Mouse (Mus musculus) spleen, adult 2 months (tissue): ENCODE results near the gene Smg5. TPM values are rescaled to one million over a fixed set of nuclear protein-coding genes. Genes with fewer than 3 reads are reported as not detected.
A peak's percentile ranks its signal among the peaks of the same experiment; 100 is the strongest.
"Not testable (repeated sequence)": the region's sequence is repeated elsewhere in the genome, so short reads cannot be mapped to it uniquely, and the experiment has no call there.

ENCODE experiments used
- DNase-seq, 2 experiments: peaks; one replicate each; pipeline versions ENCODE4 v3.0.0 to v3.0.0-alpha.2; 2012 to 2021; ENCODE audit warnings: low spot score in 2 of 2, low read depth in 1 of 2
- H3K27ac ChIP-seq: fragments of 200-500 bp; 2 replicates; pipeline ENCODE4 v1.5.1; 2012; ENCODE audit warnings: low read length, inconsistent platforms; ENCODE audit not compliant: insufficient read depth
- H3K27me3 ChIP-seq: fragments of 200-500 bp; 2 replicates; pipeline ENCODE4 v1.6.1; 2012; ENCODE audit warnings: mild to moderate bottlenecking, moderate library complexity, low read length, inconsistent platforms; ENCODE audit not compliant: control insufficient read depth, insufficient read depth
- H3K36me3 ChIP-seq: fragments of 200-500 bp; 2 replicates; pipeline ENCODE4 v1.6.1; 2012; ENCODE audit warnings: mild to moderate bottlenecking, low read length, inconsistent platforms; ENCODE audit not compliant: control insufficient read depth, insufficient read depth
- H3K4me1 ChIP-seq: fragments of 200-500 bp; 2 replicates; pipeline ENCODE4 v1.6.1; 2011; ENCODE audit warnings: inconsistent platforms; ENCODE audit not compliant: control insufficient read depth, insufficient read depth, insufficient read length
- H3K4me3 ChIP-seq: fragments of 200-500 bp; 2 replicates; pipeline ENCODE4 v1.5.1; 2011; ENCODE audit warnings: mild to moderate bottlenecking, inconsistent platforms; ENCODE audit not compliant: insufficient read depth, insufficient read length; ENCODE audit errors: extremely low read depth
- CTCF ChIP-seq: fragments of 200-500 bp; IDR thresholded peaks from 2 replicates; pipeline ENCODE4 v1.5.1; 2011; ENCODE audit warnings: mild to moderate bottlenecking, inconsistent platforms; ENCODE audit not compliant: insufficient read depth, insufficient read length, insufficient replicate concordance; ENCODE audit errors: extremely low read depth
- POLR2A ChIP-seq: fragments of 200-500 bp; IDR thresholded peaks from 2 replicates; pipeline ENCODE4 v1.6.1; 2011; ENCODE audit warnings: low read depth, low read length, inconsistent platforms
- WGBS: fragments of 180-500 bp; shearing (Covaris S2); methylation state at CpG from one replicate; pipeline ENCODE4 v1.1.7; 2018; 5-methylcytosine and 5-hydroxymethylcytosine counted together
- polyA plus RNA-seq: library from polyadenylated mRNA; depleted of rRNA; stranded (reverse); fragments of >200 nt; gene quantifications from 2 replicates; pipeline ENCODE4 v1.2.3, GENCODE M21; 2012; rRNA removed

Gene Smg5
- polyA plus RNA-seq = 64.6 and 70.3 TPM in 2 replicates

DNA sequence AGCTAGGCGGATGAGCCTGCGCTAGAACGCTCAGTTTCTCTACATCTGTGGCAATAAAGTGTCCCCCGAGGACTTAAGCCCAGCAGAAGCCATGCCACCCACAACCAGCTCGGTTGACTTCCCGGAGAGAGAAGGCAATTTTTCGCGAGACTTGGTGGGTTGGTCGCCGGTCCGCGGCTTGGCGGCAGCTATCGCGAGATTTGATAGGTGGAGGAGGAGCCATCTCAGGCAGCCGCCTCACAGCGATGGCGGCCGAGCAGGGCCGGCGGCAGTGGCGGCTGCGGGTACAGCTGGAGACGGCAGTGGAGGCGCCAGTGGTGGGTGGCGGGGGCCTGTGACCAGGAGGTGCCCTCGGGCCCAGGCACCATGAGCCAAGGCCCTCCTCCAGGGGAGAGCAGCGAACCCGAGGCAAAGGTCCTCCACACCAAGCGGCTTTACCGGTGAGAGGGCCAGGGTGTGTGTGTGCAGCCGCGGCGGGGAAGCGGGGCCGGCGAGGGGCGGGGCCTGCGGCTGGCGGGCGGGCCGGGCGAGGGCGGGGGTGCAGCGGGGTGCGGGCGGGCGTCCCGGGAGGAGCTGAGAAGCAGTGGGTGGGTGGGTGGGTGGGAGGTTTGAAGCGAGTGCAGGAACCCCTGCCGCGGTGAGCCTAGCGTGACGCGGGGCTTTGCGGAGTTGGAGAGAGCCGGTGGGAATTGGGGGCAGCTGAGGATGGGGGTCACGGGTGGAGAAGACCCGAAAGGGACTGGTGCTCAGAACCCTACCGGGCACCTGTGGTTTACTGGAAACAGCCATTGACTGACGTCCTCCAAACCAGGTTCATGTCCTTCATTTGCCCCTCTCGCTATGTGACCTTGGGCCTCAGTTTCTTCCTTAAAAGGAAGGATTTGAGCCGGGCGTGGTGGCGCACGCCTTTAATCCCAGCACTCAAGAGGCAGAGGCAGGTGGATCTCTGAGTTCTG, at the start of gene Smg5, which contains the start of gene Tmem79:
Gene Smg5 (plus strand): TSS at position 203 of the 956 bp plus-strand sequence.
Gene Tmem79 (minus strand): TSS at position 91 of the 956 bp plus-strand sequence.
- Histone ChIP-seq H3K4me1 (peaks cover 6% of the 10 kb centered on the region; the same call in 1 of the 2 replicates), H3K27ac (peak within 1 kb of the TSS; percentile 95), H3K27me3 (no peaks in the 10 kb centered on the region), H3K4me3 (peak within 1 kb of the TSS; percentile 95), H3K36me3 (no peaks in the 10 kb centered on the region)
- DNase-seq = peak; percentile 92 to 96
- TF ChIP-seq POLR2A (peak; percentile 90), CTCF (no peak)
- WGBS = 1% methylated on average over 61 of the region's 66 CpGs

DNA sequence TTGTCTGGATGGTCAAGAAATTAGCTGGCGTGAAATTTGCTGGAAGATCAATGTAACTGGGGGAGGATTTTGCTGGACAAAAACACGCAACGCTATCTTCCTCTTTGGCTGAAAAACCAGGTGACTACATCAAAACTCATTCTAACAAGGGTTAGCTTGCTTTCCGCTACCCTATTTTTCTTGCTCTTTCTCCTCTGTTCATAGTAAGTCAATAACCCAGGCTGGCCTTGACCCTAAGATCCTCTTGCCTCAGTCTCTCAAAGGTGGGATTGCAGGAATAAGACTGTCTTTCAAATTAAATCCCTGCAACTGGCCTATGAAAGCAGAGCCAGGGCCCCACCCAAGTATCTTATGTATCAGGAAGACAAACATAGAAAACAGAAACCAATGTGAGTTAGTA, 49.0 kb upstream of the Smg5 start, which contains the start of gene Gm38392:
Gene Gm38392 (minus strand): TSS at position 101 of the 400 bp plus-strand sequence.
- no peaks in the 10 kb centered on the region; the same call in 1 of the 2 replicates for H3K36me3 ChIP-seq
- no peak for DNase-seq
- H3K27ac ChIP-seq = no peak within 1 kb of the TSS
- WGBS = 98% methylated on average over 4 of the region's 4 CpGs
- no peaks in the 10 kb centered on the region for H3K27me3 ChIP-seq
- H3K4me3 ChIP-seq = no peak within 1 kb of the TSS
- H3K4me1 ChIP-seq = no peaks in the 10 kb centered on the region
- TF ChIP-seq POLR2A (no peak), CTCF (no peak)

DNA sequence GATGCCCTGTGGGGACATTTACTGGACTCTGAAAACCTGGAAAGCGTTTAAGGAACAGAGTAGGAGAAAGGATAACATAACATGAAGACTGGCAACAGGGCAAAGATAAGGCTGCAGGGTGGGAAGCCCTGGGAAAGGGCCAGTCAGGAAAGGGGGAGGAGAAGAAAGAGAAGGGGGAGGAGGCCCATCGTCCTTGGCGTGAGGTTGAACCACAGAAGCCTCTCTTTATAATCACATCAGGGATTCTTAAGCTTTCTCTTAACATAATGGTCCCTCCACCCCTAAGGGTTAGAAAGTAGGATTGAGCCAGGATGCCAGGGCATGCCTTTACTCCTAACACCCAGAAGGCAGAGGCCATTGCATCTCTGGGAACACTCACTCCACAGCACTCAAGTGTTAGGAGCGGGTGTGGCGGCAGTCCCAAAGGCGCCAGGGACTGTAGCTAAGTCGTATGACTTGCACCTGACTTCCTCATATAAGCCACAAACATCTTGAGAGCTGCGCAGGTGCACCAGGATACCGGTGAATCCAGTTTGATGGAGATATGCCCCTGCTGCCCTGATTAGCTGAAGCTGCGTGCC, 47.8 kb upstream of the Smg5 start:
- not testable (repeated sequence) for H3K27ac ChIP-seq, DNase-seq, H3K4me1 ChIP-seq, H3K27me3 ChIP-seq, H3K4me3 ChIP-seq, H3K36me3 ChIP-seq
- 81% methylated on average over 8 of the region's 10 CpGs for WGBS

DNA sequence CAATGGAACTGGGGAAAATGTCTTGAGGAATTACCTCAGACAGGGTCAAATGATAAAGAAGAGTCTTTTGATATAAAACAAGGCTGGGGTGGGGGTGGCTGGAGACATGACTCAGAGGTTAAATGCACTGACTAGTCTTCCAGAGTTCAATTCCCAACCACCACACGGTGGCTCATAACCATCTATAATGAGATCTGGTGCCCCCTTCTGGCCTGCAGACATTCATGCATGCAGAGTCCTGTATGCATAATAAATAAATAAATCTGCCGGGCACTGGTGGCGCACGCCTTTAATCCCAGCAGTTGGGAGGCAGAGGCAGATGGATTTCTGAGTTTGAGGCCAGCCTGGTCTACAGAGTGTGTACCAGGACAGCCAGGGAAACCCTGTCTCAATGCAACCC, 44.1 kb upstream of the Smg5 start:
- no peak for TF ChIP-seq CTCF
- no peak for TF ChIP-seq POLR2A
- Histone ChIP-seq H3K27ac (no peak overlapping the region), H3K4me3 (no peak overlapping the region), H3K36me3 (no peaks in the 10 kb centered on the region; the same call in 1 of the 2 replicates), H3K27me3 (no peaks in the 10 kb centered on the region), H3K4me1 (no peaks in the 10 kb centered on the region)
- 54% methylated on average over 4 of the region's 4 CpGs for WGBS
- DNase-seq = peak; percentile 11 to 12

DNA sequence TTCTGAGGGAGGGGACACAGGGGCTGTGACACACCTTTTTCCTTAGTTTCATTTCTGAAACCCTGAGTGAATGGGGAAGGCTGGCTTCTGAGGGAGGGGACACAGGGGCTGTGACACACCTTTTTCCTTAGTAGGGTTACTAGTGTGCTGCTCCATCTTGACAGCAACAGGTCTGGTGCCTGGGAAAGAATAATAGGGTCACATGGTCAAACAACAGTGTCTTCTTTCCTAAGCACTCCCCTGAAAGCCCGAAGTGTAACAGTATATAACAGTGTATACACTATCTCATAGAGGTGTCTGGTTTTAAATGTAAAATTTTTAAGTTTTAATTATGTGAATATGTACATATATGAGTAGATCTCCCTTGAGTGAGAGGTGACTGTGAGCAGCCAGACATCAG, 40.8 kb upstream of the Smg5 start:
- not testable (repeated sequence) for H3K4me1 ChIP-seq, H3K36me3 ChIP-seq, H3K27me3 ChIP-seq, H3K4me3 ChIP-seq, H3K27ac ChIP-seq, DNase-seq
- WGBS = 47% methylated on average over 1 of the region's 1 CpGs

DNA sequence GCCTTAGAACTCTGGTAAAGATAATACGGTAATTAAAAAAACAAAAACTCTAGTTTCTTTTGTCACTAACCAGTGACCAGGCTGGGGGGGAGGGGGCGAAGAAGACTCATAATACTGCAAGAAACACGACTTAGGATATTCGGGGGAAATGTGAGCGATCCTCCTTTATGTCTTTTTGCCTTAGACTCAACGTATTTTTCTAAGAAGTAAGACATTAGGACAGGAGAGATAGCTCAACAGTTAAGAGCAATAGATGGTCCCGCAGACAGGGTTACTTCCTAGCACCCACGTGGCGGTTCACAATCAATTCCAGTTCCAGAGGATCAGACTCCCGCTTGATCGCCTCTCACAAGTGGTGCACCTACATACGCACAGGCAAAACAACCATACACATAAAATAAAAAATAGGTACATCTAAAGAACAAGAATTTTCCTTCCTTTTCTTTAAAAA, 39.9 kb upstream of the Smg5 start:
- peak overlapping the region; percentile 79 for H3K4me3 ChIP-seq
- H3K36me3 ChIP-seq = peaks cover 10% of the 10 kb centered on the region
- WGBS = 1% methylated on average over 12 of the region's 12 CpGs
- H3K27ac ChIP-seq = peak overlapping the region; percentile 46; the same call in 1 of the 2 replicates
- no peak for DNase-seq
- no peaks in the 10 kb centered on the region for H3K4me1 ChIP-seq
- H3K27me3 ChIP-seq = no peaks in the 10 kb centered on the region
- TF ChIP-seq POLR2A (no peak), CTCF (no peak)
